Mouse (Mus musculus) megakaryocyte progenitor cell, adult 5-6 weeks (primary cell): ENCODE measurements around the gene Prrc2b. TPM values are rescaled to one million over a fixed set of nuclear protein-coding genes. Genes with fewer than 3 reads are reported as not detected.

Experiments
- ATAC-seq: replicated peaks from 2 replicates; pipeline ENCODE4 v1.8.0; 2016; ENCODE audit warnings: mild to moderate bottlenecking, moderate TSS enrichment, inconsistent platforms; ENCODE audit not compliant: poor library complexity
- total RNA-seq, 2 experiments: library from RNA; stranded (forward) in 1 of 2; stranded (reverse) in 1 of 2; fragments of 157-497, 149-512 nt in 1 of 2; fragments of 200-1000 nt in 1 of 2; gene quantifications; 2 replicates each; pipeline versions ENCODE4 v1.2.3 to v1.2.4; 2015 to 2017

Gene Prrc2b
- total RNA-seq, 2 experiments from 2014 or later, result 16.6 to 37.5 TPM

- peak; percentile 74 for ATAC-seq
These were observed 18.3 kb upstream of the Prrc2b start for GRCm38 (mm10) chr2:32132567-32132992.

- peak; percentile 43 for ATAC-seq
These were observed 16.8 kb upstream of the Prrc2b start for GRCm38 (mm10) chr2:32134039-32134438.

DNA sequence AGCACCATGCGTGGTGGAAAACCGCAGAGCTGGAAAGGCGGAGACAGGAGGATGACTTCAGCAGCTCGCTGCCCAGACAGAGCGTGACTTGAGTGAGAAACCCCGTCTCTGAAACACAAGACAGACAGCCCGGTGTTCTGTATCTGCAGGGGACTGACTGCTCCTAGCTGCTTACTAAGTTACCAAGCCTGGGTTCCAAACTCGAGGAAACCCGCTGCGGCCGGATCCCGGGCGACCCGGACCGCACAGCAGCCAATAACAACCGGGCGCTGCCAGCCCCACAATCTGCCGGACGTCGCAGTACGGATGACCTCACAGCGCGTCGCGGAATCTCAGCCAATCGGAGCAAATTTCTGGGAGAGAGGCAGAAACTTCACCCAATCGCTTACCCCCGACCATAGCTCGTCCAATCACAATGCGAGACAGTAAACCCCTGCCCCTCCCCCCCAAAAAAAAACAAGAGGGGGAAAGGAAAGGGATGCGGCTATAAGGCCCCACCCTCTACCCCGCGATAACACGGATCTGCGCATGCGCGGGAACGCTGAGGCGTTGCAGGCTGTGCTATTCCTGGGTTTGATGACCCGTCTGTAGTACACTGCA, 13.1 kb upstream of the Prrc2b start:
- peak; percentile 91 for ATAC-seq

- no peak for ATAC-seq
These were observed 11.5 kb upstream of the Prrc2b start for GRCm38 (mm10) chr2:32139377-32139776.

- no peak for ATAC-seq
These were observed 10.4 kb upstream of the Prrc2b start for GRCm38 (mm10) chr2:32140498-32140934.

DNA sequence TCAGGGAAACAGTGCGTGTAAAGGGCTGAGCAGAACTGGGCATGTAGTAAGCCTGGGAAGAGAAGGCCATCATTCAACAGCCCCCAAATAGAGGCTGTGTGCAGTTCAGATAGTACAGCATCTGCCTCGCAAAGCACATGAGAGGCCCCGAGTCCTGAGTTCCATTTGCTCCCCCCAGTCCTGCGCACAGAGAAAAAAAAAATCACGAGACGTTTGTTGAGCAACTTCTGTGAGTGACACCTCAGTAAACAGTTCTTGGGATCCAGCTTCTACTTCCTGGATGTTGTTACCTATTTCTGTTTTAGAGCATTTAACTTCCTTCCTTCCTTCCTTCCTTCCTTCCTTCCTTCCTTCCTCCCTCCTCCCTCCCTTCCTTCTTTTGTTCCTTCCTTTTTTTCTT, 9.3 kb upstream of the Prrc2b start:
- no peak for ATAC-seq

DNA sequence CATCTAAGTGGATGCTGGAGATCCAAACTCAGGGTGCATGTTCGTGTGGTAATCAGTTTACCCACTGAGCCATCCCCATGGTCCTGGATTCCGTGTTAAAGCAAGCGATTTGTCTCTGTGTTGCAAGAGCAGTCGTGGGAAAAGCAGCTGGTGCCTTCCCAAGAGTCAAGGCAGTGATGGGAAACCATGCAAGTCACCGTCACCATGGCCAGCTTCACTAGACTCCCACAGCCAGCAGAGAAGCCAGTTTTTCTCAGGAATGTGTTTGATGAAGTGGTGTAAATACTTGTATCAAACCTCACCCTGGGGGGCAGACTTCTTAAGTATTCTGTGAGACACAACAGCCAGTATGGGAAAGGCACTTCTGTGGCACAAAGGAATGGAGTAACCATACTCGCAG, 8.5 kb upstream of the Prrc2b start:
- no peak for ATAC-seq

DNA sequence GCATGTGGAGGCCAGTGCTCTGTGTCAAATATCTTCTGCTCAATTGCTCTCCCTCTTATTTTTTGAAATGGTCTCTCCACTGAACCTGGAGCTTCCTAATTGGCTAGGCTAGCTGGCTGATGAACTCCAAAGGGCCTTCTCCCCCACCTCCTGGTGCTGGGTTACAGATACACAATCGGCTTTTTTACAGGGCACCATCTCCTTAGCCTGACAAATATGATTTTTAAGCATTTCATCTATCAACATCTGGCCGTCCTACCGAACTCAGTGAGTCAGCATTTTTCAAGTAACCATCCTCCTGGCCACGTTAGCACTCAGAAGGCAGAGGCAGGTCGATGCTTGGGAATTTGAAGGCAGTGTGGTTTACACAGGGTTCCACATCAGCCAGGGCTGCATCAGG, 6.2 kb upstream of the Prrc2b start:
- ATAC-seq, result peak; percentile 79

- ATAC-seq, result no peak
These were observed 4.2 kb upstream of the Prrc2b start for GRCm38 (mm10) chr2:32146617-32147162.

GRCm38 (mm10) chr2:32150135-32150534, 747 bp upstream of the Prrc2b start:
- no peak for ATAC-seq

- no peak for ATAC-seq
These were observed 339 bp upstream of the Prrc2b start for GRCm38 (mm10) chr2:32150562-32150923.

GRCm38 (mm10) chr2:32151660-32152366, 931 bp downstream of the Prrc2b start:
- peak; percentile 54 for ATAC-seq

DNA sequence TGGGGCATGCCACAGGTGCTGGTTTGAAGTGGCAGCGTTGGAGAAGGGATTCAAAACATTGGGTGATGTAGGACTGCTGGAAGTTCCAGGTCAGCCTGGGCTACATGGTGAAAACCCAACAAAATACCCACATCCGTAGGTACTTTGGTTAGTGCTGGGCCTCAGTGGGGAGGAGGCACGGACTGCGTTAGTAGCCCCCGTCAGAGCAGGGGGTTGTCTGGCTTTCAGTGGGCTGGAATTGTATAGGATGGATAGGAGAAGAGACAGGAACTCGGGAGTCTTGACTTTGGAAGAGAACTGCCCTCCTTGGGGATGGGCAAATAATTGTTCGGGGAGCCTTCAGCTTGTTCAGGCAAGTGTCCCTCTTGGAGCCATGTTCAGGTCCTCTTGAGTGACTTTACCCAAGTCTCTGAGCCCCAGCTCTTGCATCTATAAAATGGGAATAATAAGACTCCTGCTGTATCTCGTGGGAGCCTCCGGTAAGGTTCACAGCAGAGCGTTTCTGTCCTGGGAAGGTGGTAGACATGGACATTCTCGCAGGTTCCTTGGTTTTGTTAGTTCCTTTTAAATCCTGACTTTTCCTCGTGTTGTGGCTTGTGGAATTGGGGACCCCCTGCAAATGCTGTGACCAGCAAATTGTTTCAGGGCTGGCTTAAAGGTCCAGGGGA, 1.6 kb downstream of the Prrc2b start:
- ATAC-seq, result no peak

- ATAC-seq, result peak; percentile 53
These were observed 2.3 kb downstream of the Prrc2b start for GRCm38 (mm10) chr2:32153041-32153790.

GRCm38 (mm10) chr2:32153791-32154119, 2.9 kb downstream of the Prrc2b start:
- no peak for ATAC-seq

GRCm38 (mm10) chr2:32154334-32154997, 3.6 kb downstream of the Prrc2b start:
- ATAC-seq, result no peak

GRCm38 (mm10) chr2:32154998-32155541, 4.2 kb downstream of the Prrc2b start:
- no peak for ATAC-seq

GRCm38 (mm10) chr2:32155614-32156013, 4.7 kb downstream of the Prrc2b start:
- ATAC-seq, result no peak

GRCm38 (mm10) chr2:32156645-32157044, 5.8 kb downstream of the Prrc2b start:
- ATAC-seq, result no peak

DNA sequence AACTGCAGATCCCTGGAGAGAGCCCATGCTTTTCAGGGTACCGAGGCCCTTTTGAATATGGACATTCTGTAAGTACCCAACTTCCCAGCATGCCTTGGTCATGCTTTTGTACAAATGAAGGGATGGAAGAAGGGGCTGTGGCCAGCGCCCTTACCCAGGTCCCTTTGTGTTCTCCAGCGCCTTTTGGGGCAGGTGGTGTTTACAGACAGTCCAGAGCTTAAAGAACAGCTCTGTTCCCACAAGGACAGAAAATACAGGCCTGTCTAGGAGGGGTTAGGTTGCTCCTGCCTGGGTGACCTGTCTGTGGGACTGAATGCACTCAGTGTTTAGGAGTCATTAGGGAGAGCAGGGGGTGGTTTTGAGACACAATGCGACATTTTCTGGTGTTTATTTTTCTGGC, 6.4 kb downstream of the Prrc2b start:
- no peak for ATAC-seq
